Comparison of ENCODE assay signal across 7 mouse cellular contexts in genomic region chr3:158035866-158036265, GRCm38 (mm10). TPM values are rescaled to one million over a fixed set of nuclear protein-coding genes. Genes with fewer than 3 reads are reported as not detected.
DNase-seq lines count a peak whose midpoint lies in the region; ATAC-seq and TF ChIP-seq lines count a peak whose summit lies in the region.

No protein-coding gene starts in this region.

- peaks cover 8% of the 10 kb centered on the region; the same call in 1 of the 2 replicates for H3K4me1 ChIP-seq in lung, embryonic 14.5 days (ENCODE audit: insufficient read depth)
- peaks cover 24% of the 10 kb centered on the region for H3K4me1 ChIP-seq in embryonic facial prominence, embryonic 12.5 days
- H3K4me1 ChIP-seq in intestine, embryonic 14.5 days (replicated peaks; ENCODE audit: control insufficient read depth, insufficient read depth, low read length) = peaks cover 25% of the 10 kb centered on the region
- H3K4me1 ChIP-seq in midbrain, embryonic 14.5 days (ENCODE audit: control insufficient read depth, insufficient read depth, low read length) = peaks cover 24% of the 10 kb centered on the region

- peak overlapping the region; percentile 93 for H3K27ac ChIP-seq in lung, embryonic 14.5 days (ENCODE audit: low read depth)
- peak overlapping the region; percentile 86 for H3K27ac ChIP-seq in embryonic facial prominence, embryonic 12.5 days
- peak overlapping the region; percentile 90 for H3K27ac ChIP-seq in intestine, embryonic 14.5 days (ENCODE audit: low read depth)
- H3K27ac ChIP-seq in midbrain, embryonic 14.5 days (replicated peaks; ENCODE audit: low read depth, low read length) = peak overlapping the region; percentile 83

- H3K9me3 ChIP-seq in lung, embryonic 14.5 days (ENCODE audit: low read depth, low read length) = no peaks in the 10 kb centered on the region
- no peaks in the 10 kb centered on the region for H3K9me3 ChIP-seq in embryonic facial prominence, embryonic 12.5 days
- no peaks in the 10 kb centered on the region for H3K9me3 ChIP-seq in intestine, embryonic 14.5 days (ENCODE audit: control insufficient read depth, low read length)
- no peaks in the 10 kb centered on the region for H3K9me3 ChIP-seq in midbrain, embryonic 14.5 days (ENCODE audit: control insufficient read depth, low read length)

- peak; percentile 55 for DNase-seq in lung, embryonic 14.5 days
- DNase-seq in lung, adult 18-20 months = no peak
- DNase-seq in intestine, embryonic 14.5 days (ENCODE audit: low spot score) = no peak
- DNase-seq in midbrain, embryonic 14.5 days = no peak
- no peak for DNase-seq in thymus, postnatal 36 days
- no peak for DNase-seq in embryo, embryonic 9.5 days (ENCODE audit: extremely low spot score)

- peak overlapping the region; percentile 85 for H3K4me3 ChIP-seq in lung, embryonic 14.5 days (ENCODE audit: low read depth, low read length)
- H3K4me3 ChIP-seq in embryonic facial prominence, embryonic 12.5 days = peak overlapping the region; percentile 85
- H3K4me3 ChIP-seq in intestine, embryonic 14.5 days (ENCODE audit: low read depth, low read length) = peak overlapping the region; percentile 97
- peak overlapping the region; percentile 93 for H3K4me3 ChIP-seq in midbrain, embryonic 14.5 days (replicated peaks; ENCODE audit: low read depth, low read length)

- no peak for TF ChIP-seq CTCF in lung, embryonic 14.5 days (IDR thresholded peaks at IDR 0.05; ENCODE audit: low read depth)

- peak overlapping the region; percentile 86 for H3K4me2 ChIP-seq in lung, embryonic 14.5 days
- H3K4me2 ChIP-seq in embryonic facial prominence, embryonic 12.5 days (replicated peaks) = peak overlapping the region; percentile 66
- H3K4me2 ChIP-seq in intestine, embryonic 14.5 days (ENCODE audit: low read length) = peak overlapping the region; percentile 93
- peak overlapping the region; percentile 85 for H3K4me2 ChIP-seq in midbrain, embryonic 14.5 days (ENCODE audit: low read length)

- no peak for ATAC-seq in lung, embryonic 14.5 days (ENCODE audit: insufficient read depth)
- ATAC-seq in embryonic facial prominence, embryonic 12.5 days (ENCODE audit: insufficient number of reproducible peaks, insufficient read depth, low FRiP score, low TSS enrichment) = no peak
- ATAC-seq in intestine, embryonic 14.5 days (replicated peaks; ENCODE audit: low FRiP score, low TSS enrichment, low read depth) = no peak
- ATAC-seq in midbrain, embryonic 14.5 days (ENCODE audit: low FRiP score, low TSS enrichment) = no peak

- peak overlapping the region; percentile 95 for H3K9ac ChIP-seq in lung, embryonic 14.5 days
- H3K9ac ChIP-seq in embryonic facial prominence, embryonic 12.5 days = peak overlapping the region; percentile 88
- peak overlapping the region; percentile 95 for H3K9ac ChIP-seq in intestine, embryonic 14.5 days (ENCODE audit: low read length)
- peak overlapping the region; percentile 91 for H3K9ac ChIP-seq in midbrain, embryonic 14.5 days (replicated peaks; ENCODE audit: low read length)

- H3K27me3 ChIP-seq in lung, embryonic 14.5 days (ENCODE audit: insufficient read depth, low read length) = no peaks in the 10 kb centered on the region
- no peaks in the 10 kb centered on the region for H3K27me3 ChIP-seq in embryonic facial prominence, embryonic 12.5 days
- H3K27me3 ChIP-seq in intestine, embryonic 14.5 days (replicated peaks; ENCODE audit: control insufficient read depth, insufficient read depth, low read length) = no peaks in the 10 kb centered on the region
- no peaks in the 10 kb centered on the region for H3K27me3 ChIP-seq in midbrain, embryonic 14.5 days (ENCODE audit: control insufficient read depth, insufficient read depth, low read length)

- WGBS in lung, embryonic 14.5 days = under 1% methylated on average over 11 of the region's 11 CpGs
- 1% methylated on average over 11 of the region's 11 CpGs for WGBS in embryonic facial prominence, embryonic 12.5 days
- WGBS in intestine, embryonic 14.5 days = 1% methylated on average over 11 of the region's 11 CpGs
- 3% methylated on average over 11 of the region's 11 CpGs for WGBS in midbrain, embryonic 14.5 days

- peaks cover 5% of the 10 kb centered on the region; the same call in 1 of the 2 replicates for H3K36me3 ChIP-seq in lung, embryonic 14.5 days (ENCODE audit: insufficient read depth)
- no peaks in the 10 kb centered on the region for H3K36me3 ChIP-seq in embryonic facial prominence, embryonic 12.5 days
- H3K36me3 ChIP-seq in intestine, embryonic 14.5 days (ENCODE audit: control insufficient read depth, insufficient read depth, low read length) = no peaks in the 10 kb centered on the region
- peaks cover 2% of the 10 kb centered on the region; the same call in 1 of the 2 replicates for H3K36me3 ChIP-seq in midbrain, embryonic 14.5 days (ENCODE audit: control insufficient read depth, insufficient read depth, low read length)

RNA-seq across cellular contexts. Expression of gene Srsf11, which starts 0.6 kb away (rescaled TPM):
- polyA plus RNA-seq in lung, embryonic 14.5 days (2014; fragmentation: Nextera tagmentation; extraction: Ambion mirVana) = 304 and 309 TPM in 2 replicates
- 356 and 381 TPM in 2 replicates for polyA plus RNA-seq in embryonic facial prominence, embryonic 12.5 days (2016; fragmentation: Nextera tagmentation; extraction: Ambion mirVana)
- polyA plus RNA-seq in intestine, embryonic 14.5 days (2014; fragmentation: Nextera tagmentation; extraction: Ambion mirVana) = 276 and 295 TPM in 2 replicates
- 258 and 287 TPM in 2 replicates for polyA plus RNA-seq in midbrain, embryonic 14.5 days (2014; fragmentation: Nextera tagmentation; extraction: Ambion mirVana)

RNA-seq across cellular contexts. Expression of gene Lrrc40, which starts 0.6 kb away (rescaled TPM):
- 63.4 and 66.3 TPM in 2 replicates for polyA plus RNA-seq in lung, embryonic 14.5 days (2014; fragmentation: Nextera tagmentation; extraction: Ambion mirVana)
- 67.5 and 70.8 TPM in 2 replicates for polyA plus RNA-seq in embryonic facial prominence, embryonic 12.5 days (2016; fragmentation: Nextera tagmentation; extraction: Ambion mirVana)
- 57.7 and 69.4 TPM in 2 replicates for polyA plus RNA-seq in intestine, embryonic 14.5 days (2014; fragmentation: Nextera tagmentation; extraction: Ambion mirVana)
- 49.3 and 62.7 TPM in 2 replicates for polyA plus RNA-seq in midbrain, embryonic 14.5 days (2014; fragmentation: Nextera tagmentation; extraction: Ambion mirVana)
